Mouse (Mus musculus): ENCODE data around the gene Clmp.

- TF ChIP-seq USF1 (IDR thresholded peaks at IDR 0.05; ENCODE audit: low read depth), result no peak
- no peak for TF ChIP-seq POLR2AphosphoS2 (IDR thresholded peaks at IDR 0.05; ENCODE audit: insufficient read length, low read depth)
- TF ChIP-seq MYOG (IDR thresholded peaks at IDR 0.05; ENCODE audit: control insufficient read depth in 1 of 3, insufficient read depth in 1 of 3, insufficient read length in 2 of 3, low read depth in 2 of 3), result no peak
- TF ChIP-seq CEBPB (IDR thresholded peaks at IDR 0.05; ENCODE audit: insufficient read depth, poor library complexity, severe bottlenecking), result no peak
- no peak for TF ChIP-seq POLR2A (IDR thresholded peaks at IDR 0.05; ENCODE audit: insufficient read length, low read depth)
- no peak for TF ChIP-seq MAX (IDR thresholded peaks at IDR 0.05; ENCODE audit: low read depth)
- TF ChIP-seq TCF12 (IDR thresholded peaks at IDR 0.05; ENCODE audit: insufficient read depth, poor library complexity, severe bottlenecking), result no peak
- TF ChIP-seq E2F4 (IDR thresholded peaks at IDR 0.05; ENCODE audit: insufficient read depth), result no peak
- no peak for TF ChIP-seq MYOD1 (IDR thresholded peaks at IDR 0.05; ENCODE audit: control insufficient read depth in 1 of 3, insufficient read length in 2 of 3, low read depth in 2 of 3)
- no peak for TF ChIP-seq SRF (IDR thresholded peaks at IDR 0.05; ENCODE audit: control insufficient read depth, insufficient read length, low read depth)
These were observed 64.3 kb downstream of the Clmp start for GRCm38 (mm10) chr9:40749832-40750620.

Data from myocyte (in vitro differentiated cells).